Mouse (Mus musculus): ENCODE data around the gene Myo3a.

Gene Myo3a

DNA sequence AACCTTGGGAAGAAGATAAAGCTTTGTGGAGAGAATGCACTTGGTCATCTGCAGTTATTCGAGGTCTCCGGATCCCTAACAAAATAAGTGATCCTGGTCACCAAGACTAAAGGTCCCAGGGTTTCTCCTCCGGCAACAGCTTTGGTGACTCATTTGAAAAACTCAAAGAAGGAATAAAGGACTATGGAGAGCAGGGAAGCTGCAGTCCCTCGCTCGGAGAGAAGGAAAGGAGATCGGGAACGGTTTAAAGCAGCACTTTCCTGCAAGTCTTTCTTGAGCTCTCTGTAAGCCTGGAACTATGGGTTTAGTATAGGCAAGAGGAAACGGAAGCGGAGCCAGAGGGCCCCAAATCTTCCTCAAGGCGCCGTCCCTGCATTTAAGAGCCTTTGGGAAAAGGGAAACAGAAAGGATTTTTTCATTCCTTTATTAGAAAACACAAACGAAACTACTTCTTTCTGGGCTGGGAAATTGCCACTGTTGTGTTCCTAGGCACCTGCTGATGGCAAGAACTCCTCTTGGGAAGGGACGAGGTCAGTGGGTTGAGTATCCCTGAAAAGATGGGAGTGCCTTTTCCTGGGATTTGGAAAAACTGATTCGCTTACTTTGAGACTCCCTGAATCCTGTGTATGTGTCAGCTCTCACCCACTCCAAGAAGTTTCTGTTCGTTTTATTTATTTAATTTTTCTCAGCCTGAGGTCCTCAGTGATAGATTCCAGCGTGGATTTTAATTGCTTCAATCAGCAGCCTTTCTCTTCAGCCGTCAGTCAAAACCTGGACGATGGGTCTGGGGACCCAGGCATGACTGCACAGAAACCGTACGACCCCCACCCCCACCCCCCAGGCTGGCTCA, 393.9 kb downstream of the Myo3a start:
- no peak for DNase-seq

DNA sequence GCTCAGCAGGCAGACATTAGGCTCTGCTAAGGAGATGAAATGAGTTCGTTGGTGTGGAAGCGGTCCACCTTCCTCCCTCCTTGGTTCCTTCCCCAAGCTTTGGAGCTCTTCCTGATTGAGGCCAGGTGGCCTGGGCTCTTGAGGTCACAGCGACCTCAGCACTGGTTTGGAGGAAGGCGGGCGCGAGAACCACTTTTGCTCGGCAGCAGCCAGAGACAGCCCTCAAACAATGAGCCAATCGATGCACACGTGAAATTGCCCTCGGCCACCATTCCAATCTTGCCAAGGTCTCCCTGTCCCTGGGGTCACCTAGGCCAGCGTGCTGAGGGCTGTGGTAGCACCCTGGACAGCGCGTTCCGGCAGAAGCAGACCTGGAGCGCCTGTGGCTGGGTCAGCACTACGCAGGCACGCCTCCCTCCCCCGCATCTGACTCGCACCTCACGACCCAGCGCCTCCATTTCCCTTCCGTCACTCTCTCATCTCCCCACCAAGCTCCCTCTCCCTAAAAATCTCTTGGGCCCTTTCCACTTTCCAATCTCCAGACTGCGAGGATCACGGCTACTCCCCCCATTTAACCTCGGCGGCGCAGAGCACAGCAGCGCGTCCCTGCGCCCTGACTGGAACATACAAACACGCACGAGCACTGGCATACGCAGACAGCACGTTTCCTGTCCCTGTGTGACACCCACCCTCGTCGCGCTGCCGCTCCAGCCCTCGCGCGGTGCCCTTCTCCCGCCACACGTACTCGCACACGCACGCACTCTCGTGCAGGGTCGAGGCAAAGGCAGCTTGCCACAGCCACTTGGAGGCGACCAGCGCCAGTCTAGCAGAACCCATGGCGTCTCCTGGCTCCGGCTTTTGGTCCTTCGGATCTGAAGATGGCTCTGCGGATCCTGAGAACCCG, 394.8 kb downstream of the Myo3a start, which contains the start of gene Gad2:
Gad2 (plus strand) TSS at position 378 of the 904 bp plus-strand sequence.
- peak; percentile 46 for DNase-seq

DNA sequence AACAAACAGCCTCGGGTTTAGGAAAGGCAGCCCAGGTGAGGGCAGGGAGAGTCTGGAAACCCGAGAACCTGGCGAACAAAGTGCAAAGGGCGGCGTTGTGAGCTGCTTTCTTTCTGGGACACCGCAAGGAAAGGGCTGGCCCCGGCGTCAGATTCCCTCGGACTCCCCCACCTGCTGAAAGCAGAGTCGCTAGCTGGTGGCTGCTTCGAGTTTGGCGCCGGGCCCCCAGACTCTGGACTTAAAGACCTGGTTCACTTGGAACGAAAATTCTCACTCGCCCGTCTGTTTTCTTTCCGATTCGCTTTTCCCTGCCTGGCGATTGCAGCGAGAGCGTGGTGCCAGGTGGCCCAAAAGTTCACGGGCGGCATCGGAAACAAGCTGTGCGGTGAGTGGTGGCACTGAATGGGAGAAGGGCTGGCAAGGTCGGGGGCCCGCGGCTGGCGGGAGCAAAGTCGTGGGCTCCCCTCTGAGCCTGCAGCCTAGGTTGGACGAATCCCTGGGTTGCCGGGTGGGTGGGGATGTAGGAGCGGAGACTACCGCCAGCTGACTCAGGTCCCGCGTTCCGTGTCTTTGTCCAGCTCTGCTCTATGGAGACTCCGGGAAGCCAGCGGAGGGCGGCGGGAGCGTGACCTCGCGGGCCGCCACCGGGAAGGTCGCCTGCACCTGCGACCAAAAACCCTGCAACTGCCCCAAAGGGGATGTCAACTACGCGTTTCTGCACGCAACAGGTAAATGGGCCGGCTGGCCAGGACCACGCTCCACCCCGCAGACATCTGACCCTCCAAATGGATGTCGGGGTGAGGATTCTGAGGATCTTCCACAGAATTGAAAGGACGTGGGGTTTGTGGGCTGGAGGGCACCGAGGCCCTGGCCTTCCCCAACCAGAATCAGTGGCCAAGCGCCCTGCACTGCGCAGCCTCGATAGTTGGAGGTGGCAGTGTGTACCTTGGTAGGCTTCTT, 396.1 kb downstream of the Myo3a start:
- DNase-seq, result no peak

DNA sequence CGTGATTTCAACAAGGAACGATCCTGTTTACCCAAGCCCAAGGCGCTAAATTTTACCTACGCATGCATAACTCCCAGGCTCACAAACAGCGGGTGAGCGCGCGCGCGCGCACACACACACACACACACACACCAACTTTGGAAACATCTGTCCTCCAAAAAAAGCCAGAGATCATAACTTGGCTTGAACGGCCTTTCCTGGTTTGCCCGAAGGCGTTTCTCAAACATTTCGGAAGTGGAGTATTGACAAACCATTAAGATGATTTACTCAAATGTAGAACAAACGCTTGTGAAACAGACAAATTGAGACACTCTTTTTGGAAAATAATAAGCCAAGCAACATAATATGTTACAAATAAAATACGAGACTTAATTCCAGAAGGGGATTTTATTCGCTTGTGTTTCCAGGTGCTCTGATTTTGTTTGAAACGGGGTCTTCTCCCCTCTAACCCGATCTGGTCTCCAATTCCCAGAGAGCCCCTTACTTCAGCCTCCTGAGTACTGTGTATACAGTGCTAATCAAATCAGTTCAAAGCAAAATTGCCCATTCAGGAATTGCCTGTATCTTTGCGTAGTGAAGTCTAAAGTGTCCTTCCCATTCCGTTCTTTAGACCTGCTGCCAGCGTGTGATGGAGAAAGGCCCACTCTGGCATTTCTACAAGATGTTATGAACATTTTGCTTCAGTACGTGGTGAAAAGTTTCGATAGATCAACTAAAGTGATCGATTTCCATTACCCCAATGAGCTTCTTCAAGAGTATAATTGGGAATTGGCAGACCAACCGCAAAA, 397.1 kb downstream of the Myo3a start:
- DNase-seq, result no peak

DNA sequence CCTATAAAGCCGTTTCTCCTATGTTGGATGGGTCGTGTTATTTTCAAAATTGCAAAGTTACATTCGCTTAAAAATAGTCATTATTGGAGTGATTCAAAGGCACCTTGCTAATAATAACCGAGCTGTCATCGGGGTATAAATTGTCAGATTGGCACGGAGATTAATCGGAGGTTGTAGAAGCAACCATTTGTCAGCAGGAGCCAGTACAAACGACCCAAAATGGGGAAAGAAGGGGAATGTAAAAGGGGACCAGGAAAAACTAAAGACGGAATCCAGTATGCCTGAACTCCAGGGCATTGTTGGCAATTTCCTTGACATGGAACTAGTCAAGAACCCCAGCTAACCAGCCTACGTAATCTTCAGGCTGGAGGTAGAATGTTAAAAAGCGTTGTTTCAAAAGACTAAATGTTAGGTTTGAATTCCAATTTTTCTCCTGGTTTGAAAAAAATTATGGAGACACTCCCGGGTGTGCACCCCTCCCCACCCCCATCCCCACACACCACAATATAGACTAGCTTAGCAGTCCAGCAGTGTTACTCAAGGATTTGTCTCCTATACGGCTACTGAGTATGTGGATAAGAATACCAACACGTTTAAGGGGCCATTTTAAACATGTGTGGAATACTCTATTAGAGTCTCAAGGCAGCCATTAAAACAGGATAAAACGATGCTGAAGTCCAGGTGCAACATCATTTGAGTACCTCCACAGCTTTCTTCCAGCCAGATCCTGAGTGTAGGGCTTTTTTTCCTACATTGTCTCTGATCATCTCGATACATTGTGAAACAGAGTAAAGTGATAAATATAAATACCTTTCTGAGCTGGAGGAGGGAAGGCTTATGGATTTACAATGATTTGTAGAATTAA, 398.0 kb downstream of the Myo3a start:
- DNase-seq, result no peak

DNA sequence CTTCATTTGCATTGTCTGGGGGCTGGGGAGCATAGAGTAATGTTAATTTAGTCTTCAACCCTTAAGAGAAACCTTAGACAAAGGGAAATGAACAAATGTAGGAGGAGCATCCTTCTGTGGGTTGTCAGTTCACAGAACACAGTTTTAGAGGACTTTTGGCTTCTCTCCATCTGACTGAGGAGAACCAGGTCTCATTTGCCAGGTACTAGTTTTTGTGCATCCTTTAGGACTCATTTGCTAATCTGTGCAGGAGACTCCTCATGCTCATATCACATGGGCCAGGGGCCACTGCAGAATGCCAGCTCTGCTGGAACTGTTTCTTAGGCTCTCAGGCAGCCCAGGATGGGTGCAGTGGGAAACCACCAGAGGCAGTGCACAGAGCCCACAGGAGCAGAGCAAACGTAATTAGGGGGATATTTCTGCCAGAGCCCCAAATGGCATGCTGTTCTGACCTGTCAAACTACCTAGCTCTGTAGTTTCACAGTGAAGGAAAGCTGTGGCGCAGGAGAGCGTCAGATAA, 399.9 kb downstream of the Myo3a start:
- no peak for DNase-seq

DNA sequence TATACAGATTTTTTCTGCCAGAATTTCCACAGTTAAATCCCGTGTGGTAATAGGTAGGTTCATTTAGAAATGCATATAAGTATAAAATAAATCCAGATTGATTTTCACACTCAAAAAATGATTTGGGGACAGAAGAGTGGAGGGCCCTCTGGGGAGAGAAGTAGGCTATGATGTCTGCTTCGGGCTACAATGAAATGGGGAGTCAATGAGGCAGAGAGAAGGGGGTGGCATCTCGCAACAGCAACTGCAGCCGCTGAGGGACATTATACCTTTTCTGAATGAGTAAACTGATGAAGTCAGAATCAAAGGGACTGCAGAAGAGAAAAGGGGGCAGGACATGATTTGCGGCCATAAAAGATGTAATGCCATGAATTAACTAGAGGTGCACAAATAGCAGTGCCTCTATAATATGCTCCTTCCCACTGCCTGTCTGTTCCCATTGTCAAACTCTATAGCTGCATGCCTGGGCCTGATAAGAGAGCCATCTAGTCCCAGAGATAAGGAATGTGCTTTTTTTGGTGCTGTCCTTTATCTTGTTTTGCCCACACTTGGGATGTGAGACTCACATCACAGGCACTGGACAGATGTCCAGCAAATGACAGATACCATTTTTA, 400.6 kb downstream of the Myo3a start:
- no peak for DNase-seq

DNA sequence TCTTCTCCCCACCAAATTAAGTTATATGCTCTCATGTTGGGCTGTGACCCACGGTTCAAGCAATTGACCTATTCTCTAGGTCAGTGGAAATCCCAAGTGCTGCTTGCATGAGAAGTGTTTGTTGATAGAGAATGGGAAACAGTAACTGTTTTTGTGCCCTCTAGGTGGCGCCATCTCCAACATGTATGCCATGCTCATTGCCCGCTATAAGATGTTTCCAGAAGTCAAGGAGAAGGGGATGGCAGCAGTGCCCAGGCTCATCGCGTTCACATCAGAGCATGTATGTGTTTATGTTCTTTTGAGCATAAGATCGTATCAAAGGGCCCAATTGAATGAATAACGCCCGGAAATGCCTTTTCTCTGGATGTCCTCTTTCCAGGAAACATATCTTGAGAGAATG, 407.5 kb downstream of the Myo3a start:
- no peak for DNase-seq

DNA sequence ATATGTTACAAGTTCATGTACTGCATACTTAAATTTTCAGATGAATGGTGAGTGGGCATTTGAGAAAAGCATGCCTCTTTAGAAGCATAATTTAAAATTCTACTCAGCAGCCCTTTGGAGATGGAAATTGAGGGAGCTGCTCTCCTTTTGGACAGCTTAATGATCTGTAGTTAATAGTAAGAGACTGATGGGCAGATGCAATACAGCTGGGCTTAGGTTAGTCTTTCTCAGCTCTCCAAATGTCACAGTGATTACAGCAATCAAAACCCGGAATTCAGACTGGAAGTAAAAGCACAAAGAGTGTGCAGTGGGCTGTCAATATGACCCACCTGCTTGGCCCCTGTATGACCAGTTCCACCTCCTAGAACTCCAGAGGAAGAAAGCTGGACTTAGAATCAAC, 418.8 kb downstream of the Myo3a start:
- no peak for DNase-seq

DNA sequence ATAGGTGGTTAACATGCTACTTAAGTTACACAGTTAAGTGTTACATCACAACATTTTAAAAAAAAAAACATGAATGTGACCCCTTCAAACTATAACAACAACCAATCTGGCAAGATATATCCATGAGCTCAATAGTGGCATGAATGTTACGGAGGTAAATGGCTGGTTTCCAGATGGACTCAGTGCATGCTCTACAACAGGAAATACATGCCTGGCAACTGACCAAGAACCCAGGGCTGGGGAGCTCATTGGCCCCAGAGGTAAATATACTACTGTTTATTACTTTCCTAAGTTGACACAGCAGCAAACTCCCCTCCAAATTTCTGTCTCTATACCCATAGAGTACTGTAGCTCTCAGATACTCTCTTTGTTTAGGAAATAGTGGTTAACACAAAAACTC, 421.1 kb downstream of the Myo3a start:
- DNase-seq, result no peak

DNA sequence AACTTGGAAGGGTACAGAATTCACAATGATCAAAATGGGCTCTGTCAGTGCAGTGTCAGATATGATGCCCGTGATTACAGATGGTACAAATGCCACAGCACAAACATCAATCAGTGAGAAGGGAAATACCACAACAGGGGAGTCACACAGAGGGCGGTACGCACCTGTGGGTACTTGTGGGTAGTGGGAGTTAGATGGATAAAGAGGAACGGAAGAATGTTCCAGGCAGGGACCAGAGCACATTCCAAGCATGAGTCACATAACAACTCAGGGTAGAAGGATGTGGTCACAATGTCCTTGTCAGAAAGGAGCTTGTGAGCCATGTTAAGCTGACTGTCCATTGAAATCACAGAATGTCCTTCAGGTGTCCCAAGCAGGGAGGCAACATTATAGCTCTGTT, 424.5 kb downstream of the Myo3a start:
- DNase-seq, result no peak

DNA sequence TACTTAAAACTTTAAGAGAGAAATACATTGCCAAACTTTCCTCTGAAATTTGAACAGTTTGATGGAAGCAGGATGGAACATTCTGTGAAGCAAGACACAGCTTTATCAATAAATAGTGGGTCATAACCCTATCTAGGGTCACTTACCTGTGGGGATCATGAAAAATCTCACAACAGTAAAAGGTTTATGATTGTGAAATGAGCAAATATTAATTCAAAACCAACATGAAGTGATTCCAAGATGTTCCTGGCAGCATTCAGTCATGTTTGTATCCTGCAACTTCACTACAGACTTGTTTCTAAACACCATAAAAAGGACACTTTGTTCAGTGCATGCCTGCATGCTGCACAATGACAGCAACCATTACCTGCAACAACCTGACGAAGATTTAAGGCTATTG, 436.4 kb downstream of the Myo3a start:
- no peak for DNase-seq

All from right cerebral cortex, adult 18-20 months (tissue).